Mouse (Mus musculus): ENCODE results near the gene Zfr2. TPM values are rescaled to one million over a fixed set of nuclear protein-coding genes. Genes with fewer than 3 reads are reported as not detected.

The Zfr2 gene
- polyA plus RNA-seq, 1 experiment from 2014 or later, result 9.2 TPM

DNA sequence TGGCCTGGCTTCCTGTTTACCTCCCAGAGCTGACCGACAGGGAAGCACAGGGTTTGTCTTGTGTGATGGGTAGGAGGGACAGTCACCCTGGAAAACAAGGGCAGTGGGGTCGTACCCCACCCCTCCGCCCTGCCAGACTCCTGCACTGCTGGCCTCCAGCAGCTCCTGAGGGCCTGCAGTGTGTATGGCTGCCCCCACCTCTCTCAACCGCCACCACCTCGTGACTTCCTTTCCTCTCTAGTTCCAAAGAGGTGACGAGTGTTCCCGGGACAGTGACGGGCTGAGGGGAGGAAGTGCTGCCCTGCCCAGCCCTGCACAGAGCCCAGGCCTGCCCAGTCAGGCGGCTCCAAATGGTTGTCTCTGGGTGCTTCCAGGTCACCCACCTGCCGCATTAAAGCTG lies 64.9 kb downstream of the Zfr2 start:
- H3K9me3 ChIP-seq (ENCODE audit: control insufficient read depth, low read depth, low read length), result no peaks in the 10 kb centered on the region
- H3K27me3 ChIP-seq (ENCODE audit: control insufficient read depth, insufficient read depth, low read length), result no peaks in the 10 kb centered on the region
- WGBS, result 50% methylated on average over 10 of the region's 10 CpGs
- H3K27ac ChIP-seq (ENCODE audit: low read length), result peak overlapping the region; percentile 15; the same call in 1 of the 2 replicates
- no peak overlapping the region; the same call in 1 of the 2 replicates for H3K4me2 ChIP-seq (replicated peaks; ENCODE audit: low read depth, low read length)
- no peaks in the 10 kb centered on the region for H3K36me3 ChIP-seq (ENCODE audit: control insufficient read depth, insufficient read depth, low read length)
- no peak overlapping the region for H3K9ac ChIP-seq (replicated peaks; ENCODE audit: low read depth, low read length)
- no peak for ATAC-seq (ENCODE audit: insufficient number of reproducible peaks, insufficient read depth, low FRiP score, low read depth)
- peaks cover 31% of the 10 kb centered on the region for H3K4me1 ChIP-seq (ENCODE audit: control insufficient read depth, insufficient read depth, low read length)
- H3K4me3 ChIP-seq (ENCODE audit: low read depth, low read length), result no peak overlapping the region

DNA sequence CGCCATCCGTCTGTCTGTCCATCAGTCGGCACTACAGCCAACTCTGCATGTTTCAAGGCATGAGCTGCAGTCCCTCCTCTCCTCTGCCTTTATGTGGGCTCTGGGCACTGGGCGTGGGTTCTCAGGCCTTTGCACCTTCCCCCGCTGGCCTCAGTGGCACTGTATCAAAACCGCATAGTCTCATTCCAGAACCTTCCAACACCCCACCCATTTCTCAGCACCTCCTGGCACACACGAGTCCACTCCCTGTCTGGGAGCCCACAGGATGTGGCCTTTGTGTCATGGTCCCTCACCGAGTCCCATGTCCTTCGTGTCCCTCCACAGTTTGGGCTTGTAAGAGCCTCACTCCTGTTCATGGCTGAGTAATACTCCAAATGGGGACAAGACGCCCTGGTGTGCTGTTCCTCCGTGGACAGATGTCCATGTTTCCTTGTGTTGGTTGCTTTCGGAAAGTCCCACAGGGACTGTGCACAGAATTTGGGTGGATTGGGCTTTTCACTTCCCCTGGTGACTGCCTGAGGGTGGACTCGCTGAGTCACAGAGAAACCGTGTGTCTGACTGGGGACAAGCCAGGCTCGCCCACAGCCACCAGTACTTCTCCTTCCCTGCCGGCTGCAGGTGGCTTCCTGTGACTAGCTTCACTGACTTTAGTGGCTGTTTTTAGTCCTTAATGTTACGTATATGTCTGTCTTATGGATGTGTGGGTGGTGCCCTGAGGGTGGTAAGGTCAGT lies 65.6 kb downstream of the Zfr2 start:
- Histone ChIP-seq H3K4me1 (ENCODE audit: control insufficient read depth, insufficient read depth, low read length) (peaks cover 33% of the 10 kb centered on the region), H3K27ac (ENCODE audit: low read length) (no peak overlapping the region), H3K27me3 (ENCODE audit: control insufficient read depth, insufficient read depth, low read length) (no peaks in the 10 kb centered on the region), H3K4me2 (replicated peaks; ENCODE audit: low read depth, low read length) (no peak overlapping the region), H3K9ac (replicated peaks; ENCODE audit: low read depth, low read length) (no peak overlapping the region), H3K36me3 (ENCODE audit: control insufficient read depth, insufficient read depth, low read length) (no peaks in the 10 kb centered on the region), H3K4me3 (ENCODE audit: low read depth, low read length) (no peak overlapping the region), H3K9me3 (ENCODE audit: control insufficient read depth, low read depth, low read length) (no peaks in the 10 kb centered on the region)
- 93% methylated on average over 17 of the region's 17 CpGs for WGBS
- no peak for ATAC-seq (ENCODE audit: insufficient number of reproducible peaks, insufficient read depth, low FRiP score, low read depth)

DNA sequence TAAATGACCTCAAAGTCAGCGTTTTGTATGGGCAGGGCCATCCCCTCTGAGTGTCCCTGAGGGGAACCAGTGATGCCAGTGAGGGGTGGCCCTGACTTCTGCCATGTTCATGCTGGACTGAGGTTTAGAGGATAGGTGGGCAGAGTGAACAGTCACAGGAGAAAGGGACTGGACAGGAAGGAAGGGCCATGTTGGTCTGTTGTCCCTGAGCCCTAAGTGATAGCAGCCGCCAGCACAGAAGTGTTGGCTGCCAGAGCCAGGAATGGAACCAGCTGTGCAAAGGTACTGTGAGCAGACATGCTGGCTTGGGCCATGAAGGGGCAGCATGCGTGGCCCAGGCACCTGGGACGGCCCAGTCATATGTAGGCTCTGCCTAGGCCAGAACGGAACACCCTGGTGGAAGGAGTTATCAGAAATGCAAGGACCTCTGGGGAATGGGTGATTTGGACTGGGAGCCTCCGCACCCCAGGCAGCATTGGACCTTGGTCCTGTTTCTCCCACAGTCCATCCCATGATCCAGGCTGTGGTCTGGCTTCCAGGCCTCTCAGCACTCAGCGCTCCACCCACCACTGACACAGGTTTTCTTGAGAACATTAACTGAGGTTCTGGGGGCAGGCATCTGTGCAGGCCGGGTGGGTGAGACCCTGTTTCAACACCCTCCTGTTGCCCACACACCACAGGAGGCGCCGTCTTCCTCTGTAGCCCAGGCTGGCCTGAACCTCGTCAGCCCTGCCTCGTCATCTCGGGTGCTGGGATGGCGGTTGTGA lies 66.8 kb downstream of the Zfr2 start:
- no peaks in the 10 kb centered on the region for H3K36me3 ChIP-seq (ENCODE audit: control insufficient read depth, insufficient read depth, low read length)
- no peak overlapping the region for H3K27ac ChIP-seq (ENCODE audit: low read length)
- H3K4me3 ChIP-seq (ENCODE audit: low read depth, low read length), result no peak overlapping the region
- WGBS, result 84% methylated on average over 14 of the region's 14 CpGs
- H3K27me3 ChIP-seq (ENCODE audit: control insufficient read depth, insufficient read depth, low read length), result no peaks in the 10 kb centered on the region
- no peak overlapping the region for H3K9ac ChIP-seq (replicated peaks; ENCODE audit: low read depth, low read length)
- H3K4me2 ChIP-seq (replicated peaks; ENCODE audit: low read depth, low read length), result no peak overlapping the region
- peaks cover 23% of the 10 kb centered on the region; the same call in 1 of the 2 replicates for H3K4me1 ChIP-seq (ENCODE audit: control insufficient read depth, insufficient read depth, low read length)
- H3K9me3 ChIP-seq (ENCODE audit: control insufficient read depth, low read depth, low read length), result no peaks in the 10 kb centered on the region
- no peak for ATAC-seq (ENCODE audit: insufficient number of reproducible peaks, insufficient read depth, low FRiP score, low read depth)

DNA sequence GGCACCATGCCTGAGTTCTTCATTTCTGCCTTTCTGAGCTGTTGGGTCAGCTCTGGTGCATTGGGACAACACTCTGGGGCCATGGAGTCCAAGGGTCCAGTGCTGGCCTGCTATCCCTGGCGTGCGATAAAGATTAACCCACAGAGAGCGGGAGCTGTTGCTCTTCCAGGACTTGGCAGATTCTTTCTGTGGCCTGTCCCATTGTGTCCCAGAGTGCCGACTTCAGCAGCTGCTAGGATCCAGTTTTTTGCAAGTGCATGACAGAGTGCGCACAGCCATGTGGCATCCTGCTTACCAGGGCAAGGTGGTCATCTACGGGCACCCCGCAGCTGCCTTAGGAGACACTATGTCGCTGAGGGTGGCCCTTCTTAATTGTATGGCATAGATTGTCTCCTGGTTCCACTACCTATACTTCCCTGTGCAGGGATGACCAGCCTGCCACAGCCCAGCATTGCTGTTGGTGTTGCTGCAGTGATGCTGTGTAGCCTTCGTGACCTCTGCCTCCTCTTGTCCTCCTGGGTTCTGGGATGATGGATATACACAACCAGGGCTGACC lies 67.5 kb downstream of the Zfr2 start:
- H3K36me3 ChIP-seq (ENCODE audit: control insufficient read depth, insufficient read depth, low read length), result no peaks in the 10 kb centered on the region; the same call in 1 of the 2 replicates
- no peaks in the 10 kb centered on the region for H3K27me3 ChIP-seq (ENCODE audit: control insufficient read depth, insufficient read depth, low read length)
- ATAC-seq (ENCODE audit: insufficient number of reproducible peaks, insufficient read depth, low FRiP score, low read depth), result no peak
- H3K4me3 ChIP-seq (ENCODE audit: low read depth, low read length), result no peak overlapping the region
- 77% methylated on average over 9 of the region's 9 CpGs for WGBS
- no peaks in the 10 kb centered on the region for H3K9me3 ChIP-seq (ENCODE audit: control insufficient read depth, low read depth, low read length)
- H3K27ac ChIP-seq (ENCODE audit: low read length), result no peak overlapping the region
- H3K9ac ChIP-seq (replicated peaks; ENCODE audit: low read depth, low read length), result no peak overlapping the region
- H3K4me1 ChIP-seq (ENCODE audit: control insufficient read depth, insufficient read depth, low read length), result peaks cover 20% of the 10 kb centered on the region; the same call in 1 of the 2 replicates
- H3K4me2 ChIP-seq (replicated peaks; ENCODE audit: low read depth, low read length), result no peak overlapping the region

DNA sequence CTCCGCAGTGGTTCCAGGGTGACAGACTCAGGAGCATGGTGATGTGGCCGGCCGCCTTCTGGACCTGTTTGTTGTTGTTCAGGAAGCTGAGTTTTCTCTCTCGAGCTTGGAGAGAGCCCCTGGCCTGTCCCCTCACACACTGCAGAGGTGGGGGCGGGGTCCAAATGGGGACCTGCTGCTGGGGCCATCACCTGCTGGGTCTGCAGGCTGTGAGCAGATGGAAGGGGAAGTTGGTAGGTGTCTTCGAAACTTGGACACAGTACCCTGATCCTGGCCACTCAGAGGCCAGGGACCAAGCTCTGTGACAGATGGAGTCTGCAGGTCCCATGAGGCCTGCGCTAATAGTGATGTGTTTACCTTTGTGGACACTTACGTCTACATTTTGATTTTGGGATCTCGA lies 68.4 kb downstream of the Zfr2 start:
- Histone ChIP-seq H3K9me3 (ENCODE audit: control insufficient read depth, low read depth, low read length) (no peaks in the 10 kb centered on the region), H3K9ac (replicated peaks; ENCODE audit: low read depth, low read length) (no peak overlapping the region), H3K4me2 (replicated peaks; ENCODE audit: low read depth, low read length) (no peak overlapping the region), H3K36me3 (ENCODE audit: control insufficient read depth, insufficient read depth, low read length) (peaks cover 8% of the 10 kb centered on the region; the same call in 1 of the 2 replicates), H3K27me3 (ENCODE audit: control insufficient read depth, insufficient read depth, low read length) (no peaks in the 10 kb centered on the region), H3K4me1 (ENCODE audit: control insufficient read depth, insufficient read depth, low read length) (peaks cover 19% of the 10 kb centered on the region; the same call in 1 of the 2 replicates), H3K27ac (ENCODE audit: low read length) (no peak overlapping the region), H3K4me3 (ENCODE audit: low read depth, low read length) (no peak overlapping the region)
- 72% methylated on average over 9 of the region's 9 CpGs for WGBS
- no peak for ATAC-seq (ENCODE audit: insufficient number of reproducible peaks, insufficient read depth, low FRiP score, low read depth)

Small RNA genes within 50 kb of the gene (microRNA-seq; reads per million reads assigned to microRNA genes)
- 5.2 reads per million, percentile 12 among the genes with 10 or more reads in this experiment for gene Mir3057

Other genes starting within 250 kb of the Zfr2 start
- gene Gng7, start 218.2 kb upstream of the Zfr2 start, polyA plus RNA-seq (2014; fragmentation: Nextera tagmentation; extraction: Ambion mirVana), result 4.7 and 5.9 TPM in 2 replicates
- 0.20 and 0.41 TPM in 2 replicates for gene Diras1, start 207.5 kb upstream of the Zfr2 start, polyA plus RNA-seq (2014; fragmentation: Nextera tagmentation; extraction: Ambion mirVana)
- 10.3 and 11.9 TPM in 2 replicates for gene Slc39a3, start 195.7 kb upstream of the Zfr2 start, polyA plus RNA-seq (2014; fragmentation: Nextera tagmentation; extraction: Ambion mirVana)
- 162 and 164 TPM in 2 replicates for gene Sgta, start 173.0 kb upstream of the Zfr2 start, polyA plus RNA-seq (2014; fragmentation: Nextera tagmentation; extraction: Ambion mirVana)
- 38.2 and 39.9 TPM in 2 replicates for gene Thop1, start 163.1 kb upstream of the Zfr2 start, polyA plus RNA-seq (2014; fragmentation: Nextera tagmentation; extraction: Ambion mirVana)
- 0.22 and 0.56 TPM in 2 replicates for gene Creb3l3, start 134.3 kb upstream of the Zfr2 start, polyA plus RNA-seq (2014; fragmentation: Nextera tagmentation; extraction: Ambion mirVana)
- 164 and 167 TPM in 2 replicates for gene Map2k2, start 127.2 kb upstream of the Zfr2 start, polyA plus RNA-seq (2014; fragmentation: Nextera tagmentation; extraction: Ambion mirVana)
- 25.5 and 27.4 TPM in 2 replicates for gene Zbtb7a, start 97.9 kb upstream of the Zfr2 start, polyA plus RNA-seq (2014; fragmentation: Nextera tagmentation; extraction: Ambion mirVana)
- gene Pias4, start 65.2 kb upstream of the Zfr2 start, polyA plus RNA-seq (2014; fragmentation: Nextera tagmentation; extraction: Ambion mirVana), result 32.7 and 40.9 TPM in 2 replicates
- 416 and 434 TPM in 2 replicates for gene Eef2, start 56.5 kb upstream of the Zfr2 start, polyA plus RNA-seq (2014; fragmentation: Nextera tagmentation; extraction: Ambion mirVana)
- 48.9 and 58.7 TPM in 2 replicates for gene Dapk3, start 50.1 kb upstream of the Zfr2 start, polyA plus RNA-seq (2014; fragmentation: Nextera tagmentation; extraction: Ambion mirVana)
- gene 4930442H23Rik, start 49.3 kb upstream of the Zfr2 start, polyA plus RNA-seq (2014; fragmentation: Nextera tagmentation; extraction: Ambion mirVana), result not detected in 2 replicates
- 0.14 and 0.35 TPM in 2 replicates for gene Nmrk2, start 31.1 kb upstream of the Zfr2 start, polyA plus RNA-seq (2014; fragmentation: Nextera tagmentation; extraction: Ambion mirVana)
- 1.9 and 2.2 TPM in 2 replicates for gene Atcay, start 2.3 kb upstream of the Zfr2 start, polyA plus RNA-seq (2014; fragmentation: Nextera tagmentation; extraction: Ambion mirVana)
- gene Matk, start 19.8 kb downstream of the Zfr2 start, polyA plus RNA-seq (2014; fragmentation: Nextera tagmentation; extraction: Ambion mirVana), result 3.4 and 3.9 TPM in 2 replicates
- gene Mrpl54, start 33.8 kb downstream of the Zfr2 start, polyA plus RNA-seq (2014; fragmentation: Nextera tagmentation; extraction: Ambion mirVana), result 223 and 246 TPM in 2 replicates
- gene Apba3, start 33.8 kb downstream of the Zfr2 start, polyA plus RNA-seq (2014; fragmentation: Nextera tagmentation; extraction: Ambion mirVana), result 47.0 and 51.1 TPM in 2 replicates
- gene Tjp3, start 58.4 kb downstream of the Zfr2 start, polyA plus RNA-seq (2014; fragmentation: Nextera tagmentation; extraction: Ambion mirVana), result 21.6 and 25.2 TPM in 2 replicates
- 50.1 and 51.4 TPM in 2 replicates for gene Pip5k1c, start 59.8 kb downstream of the Zfr2 start, polyA plus RNA-seq (2014; fragmentation: Nextera tagmentation; extraction: Ambion mirVana)
- gene Cactin, start 87.9 kb downstream of the Zfr2 start, polyA plus RNA-seq (2014; fragmentation: Nextera tagmentation; extraction: Ambion mirVana), result 21.3 and 21.7 TPM in 2 replicates
- gene Tbxa2r, start 95.6 kb downstream of the Zfr2 start, polyA plus RNA-seq (2014; fragmentation: Nextera tagmentation; extraction: Ambion mirVana), result 23.1 and 23.4 TPM in 2 replicates
- gene Gipc3, start 110.1 kb downstream of the Zfr2 start, polyA plus RNA-seq (2014; fragmentation: Nextera tagmentation; extraction: Ambion mirVana), result 0.07 TPM in 1 of 2 replicates, not detected in the other
- gene Hmg20b, start 117.3 kb downstream of the Zfr2 start, polyA plus RNA-seq (2014; fragmentation: Nextera tagmentation; extraction: Ambion mirVana), result 98.6 TPM in 2 replicates
- gene Mfsd12, start 124.3 kb downstream of the Zfr2 start, polyA plus RNA-seq (2014; fragmentation: Nextera tagmentation; extraction: Ambion mirVana), result 4.7 and 4.8 TPM in 2 replicates
- 0.43 and 0.59 TPM in 2 replicates for gene 4930404N11Rik, start 132.7 kb downstream of the Zfr2 start, polyA plus RNA-seq (2014; fragmentation: Nextera tagmentation; extraction: Ambion mirVana)
- gene Fzr1, start 145.4 kb downstream of the Zfr2 start, polyA plus RNA-seq (2014; fragmentation: Nextera tagmentation; extraction: Ambion mirVana), result 81.3 and 88.7 TPM in 2 replicates
- 44.8 and 48.5 TPM in 2 replicates for gene Dohh, start 151.3 kb downstream of the Zfr2 start, polyA plus RNA-seq (2014; fragmentation: Nextera tagmentation; extraction: Ambion mirVana)
- 3.1 and 4.1 TPM in 2 replicates for gene Gm48551, start 151.3 kb downstream of the Zfr2 start, polyA plus RNA-seq (2014; fragmentation: Nextera tagmentation; extraction: Ambion mirVana)
- 1.0 and 1.1 TPM in 2 replicates for gene Gm48552, start 155.8 kb downstream of the Zfr2 start, polyA plus RNA-seq (2014; fragmentation: Nextera tagmentation; extraction: Ambion mirVana)
- gene Smim24, start 159.9 kb downstream of the Zfr2 start, polyA plus RNA-seq (2014; fragmentation: Nextera tagmentation; extraction: Ambion mirVana), result 17.7 and 21.5 TPM in 2 replicates
- 76.0 and 80.1 TPM in 2 replicates for gene Nfic, start 222.5 kb downstream of the Zfr2 start, polyA plus RNA-seq (2014; fragmentation: Nextera tagmentation; extraction: Ambion mirVana)
- 1.7 and 2.2 TPM in 2 replicates for gene Celf5, start 249.6 kb downstream of the Zfr2 start, polyA plus RNA-seq (2014; fragmentation: Nextera tagmentation; extraction: Ambion mirVana)